Mouse (Mus musculus) hematopoietic multipotent progenitor cell, adult 10-12 weeks (in vitro differentiated cells): ENCODE data around the gene Pkn3. TPM values are rescaled to one million over a fixed set of nuclear protein-coding genes. Genes with fewer than 3 reads are reported as not detected.

Source experiments
- polyA plus RNA-seq: library from polyadenylated mRNA; stranded (reverse); fragments of >175 nt; gene quantifications from 2 replicates; pipeline ENCODE4 v1.2.3, GENCODE M21; 2012; ENCODE audit warnings: low replicate concordance

The Pkn3 gene
- polyA plus RNA-seq = 4.4 and 6.9 TPM in 2 replicates

DNA sequence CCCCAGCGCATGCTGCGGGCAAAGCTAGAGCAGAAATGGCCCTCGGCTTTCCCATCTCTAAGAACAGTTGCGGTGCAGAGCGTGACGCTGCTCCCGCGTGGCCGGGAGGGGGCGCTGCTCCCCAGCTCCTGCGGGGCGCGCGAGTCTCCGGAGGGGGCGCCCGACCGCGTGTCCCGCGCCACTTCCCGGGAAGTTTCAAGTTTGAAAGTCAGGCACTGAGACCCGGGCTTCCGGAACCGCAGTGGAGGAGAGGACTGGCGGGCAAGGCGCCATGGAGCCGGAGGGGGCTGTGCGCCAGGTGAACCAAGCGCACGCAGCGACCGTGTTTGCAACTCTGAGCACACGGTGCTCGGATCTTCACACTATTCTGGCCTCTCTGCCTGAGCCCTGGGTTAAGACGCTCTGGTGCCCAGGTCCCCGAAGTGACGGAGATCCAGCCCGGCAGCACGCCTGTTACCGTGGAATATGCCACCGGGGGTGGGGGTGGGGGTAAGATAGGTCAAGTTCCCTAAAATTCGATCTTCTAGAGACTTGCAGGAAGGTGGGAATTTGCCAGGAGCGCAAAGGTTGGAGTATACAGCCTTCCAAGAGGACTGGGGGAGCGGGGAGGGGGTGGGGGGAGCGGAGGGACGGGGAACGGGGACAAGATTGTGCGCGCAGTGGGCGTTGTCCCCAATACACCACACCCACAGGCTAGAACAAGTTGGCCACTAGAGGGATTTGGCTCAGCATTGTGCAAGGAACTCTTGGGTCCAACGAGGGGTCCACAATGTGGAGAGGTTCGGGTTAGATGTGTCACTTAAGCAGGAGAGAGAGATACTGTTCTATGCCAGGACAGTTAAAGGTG is at the start of gene Pkn3:
Gene Pkn3, plus strand, starts transcription at position 183 of the 847 bp plus-strand sequence.

DNA sequence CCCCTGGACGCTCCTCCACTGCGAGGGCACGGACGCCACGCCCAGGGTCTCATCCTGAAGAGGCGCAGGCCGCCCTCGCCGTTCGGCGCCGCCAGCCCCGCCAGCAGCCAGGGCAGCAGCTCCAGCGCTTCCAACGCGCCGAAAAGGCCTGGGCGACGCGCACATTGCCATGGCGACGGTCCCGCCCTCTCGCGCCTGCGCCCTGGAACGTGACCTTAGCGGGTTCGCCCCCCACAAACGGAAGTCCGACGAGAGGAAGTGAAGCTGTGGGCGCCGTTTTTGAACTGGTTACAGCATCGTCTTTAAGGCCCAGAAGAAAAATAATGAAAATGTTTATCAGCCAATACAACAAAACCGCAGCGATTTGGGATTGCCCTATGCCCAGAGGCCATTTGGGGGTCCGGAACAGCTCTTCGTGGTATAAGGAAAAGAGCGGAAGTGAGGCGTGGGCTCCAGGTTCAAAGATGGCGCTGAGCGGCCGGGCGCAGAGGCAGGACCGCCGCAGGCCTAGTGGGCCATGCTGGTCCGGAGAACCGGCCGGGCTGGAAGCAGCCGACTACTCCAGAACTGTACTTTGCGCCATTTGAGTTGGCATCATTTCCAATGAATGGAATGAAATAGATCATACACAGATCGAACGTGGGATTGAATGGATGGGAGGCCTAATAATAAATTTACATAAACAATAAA is 28.6 kb upstream of the Pkn3 start, which contains the start of gene Wdr34:
Gene Wdr34, minus strand, starts transcription at position 183 of the 690 bp plus-strand sequence.

DNA sequence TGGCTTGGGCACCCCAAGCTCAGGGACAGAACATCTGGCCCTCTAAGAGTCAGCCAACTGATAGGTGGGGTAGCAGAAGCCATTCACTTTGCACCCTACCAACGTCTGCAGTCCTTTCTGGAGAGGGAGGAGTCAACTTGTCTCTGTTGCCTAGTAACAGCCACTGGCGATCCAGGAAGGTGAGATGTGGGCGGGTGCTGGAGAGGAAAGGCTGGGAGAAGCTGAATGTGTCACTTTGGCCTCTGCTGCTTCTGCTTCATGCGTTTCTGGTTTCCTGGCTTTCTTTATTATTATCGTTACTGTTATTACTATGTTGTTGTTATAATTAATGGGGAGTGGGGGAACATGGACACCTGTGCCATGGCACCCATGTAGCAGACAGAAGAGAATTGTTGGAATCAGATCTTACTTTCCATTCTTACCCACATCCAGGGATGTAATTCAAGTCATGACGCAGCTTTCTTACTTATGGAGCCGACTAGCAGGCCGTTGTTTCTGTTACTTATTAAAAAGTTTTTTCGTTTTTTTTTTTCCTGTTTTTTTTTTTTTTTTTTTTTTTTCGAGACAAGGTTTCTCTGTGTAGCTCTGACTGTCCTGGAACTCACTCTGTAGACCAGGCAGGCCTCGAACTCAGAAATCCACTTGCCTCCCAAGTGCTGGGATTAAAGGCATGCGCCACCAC is 20.1 kb upstream of the Pkn3 start, which contains the start of gene Set:
Gene Set, plus strand, starts transcription at position 156 of the 682 bp plus-strand sequence.

DNA sequence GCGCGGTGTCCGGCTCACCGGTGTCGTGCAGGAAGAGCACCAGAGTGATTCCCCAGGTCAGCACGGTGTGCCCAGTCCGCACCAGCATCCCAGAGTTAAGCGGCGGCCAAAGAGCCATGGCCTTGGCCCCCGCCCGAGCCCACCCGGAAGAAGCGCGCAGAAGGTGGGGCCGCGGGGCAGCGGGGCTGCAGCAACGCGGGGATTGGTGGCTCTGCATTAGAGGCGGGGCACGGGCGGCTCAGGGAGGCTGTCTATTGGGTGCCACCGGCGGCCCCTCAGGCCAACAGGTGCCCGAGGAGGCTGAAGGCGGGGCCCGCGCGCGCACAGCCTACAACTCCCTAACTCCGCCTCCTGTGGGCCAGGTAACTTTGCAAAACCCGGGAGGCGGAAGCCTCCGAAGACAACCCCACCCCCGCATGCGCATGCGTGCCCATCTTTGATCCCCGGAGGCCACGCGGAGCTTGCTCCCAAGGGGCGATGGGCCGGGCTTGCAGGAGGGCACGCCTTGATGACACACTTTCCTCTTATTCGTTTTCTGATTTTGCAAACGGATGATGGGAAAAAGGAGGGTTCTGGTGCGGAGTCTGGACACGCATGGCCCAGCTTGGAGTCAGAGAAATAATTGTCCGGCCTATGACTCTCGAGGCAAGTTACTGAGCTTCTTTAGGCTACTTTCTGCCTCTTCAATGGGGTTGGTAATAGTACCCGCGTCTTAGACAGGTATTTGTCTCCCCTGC is 16.2 kb downstream of the Pkn3 start, which contains the start of gene Zdhhc12:
Gene Zdhhc12, minus strand, starts transcription at position 178 of the 737 bp plus-strand sequence.

DNA sequence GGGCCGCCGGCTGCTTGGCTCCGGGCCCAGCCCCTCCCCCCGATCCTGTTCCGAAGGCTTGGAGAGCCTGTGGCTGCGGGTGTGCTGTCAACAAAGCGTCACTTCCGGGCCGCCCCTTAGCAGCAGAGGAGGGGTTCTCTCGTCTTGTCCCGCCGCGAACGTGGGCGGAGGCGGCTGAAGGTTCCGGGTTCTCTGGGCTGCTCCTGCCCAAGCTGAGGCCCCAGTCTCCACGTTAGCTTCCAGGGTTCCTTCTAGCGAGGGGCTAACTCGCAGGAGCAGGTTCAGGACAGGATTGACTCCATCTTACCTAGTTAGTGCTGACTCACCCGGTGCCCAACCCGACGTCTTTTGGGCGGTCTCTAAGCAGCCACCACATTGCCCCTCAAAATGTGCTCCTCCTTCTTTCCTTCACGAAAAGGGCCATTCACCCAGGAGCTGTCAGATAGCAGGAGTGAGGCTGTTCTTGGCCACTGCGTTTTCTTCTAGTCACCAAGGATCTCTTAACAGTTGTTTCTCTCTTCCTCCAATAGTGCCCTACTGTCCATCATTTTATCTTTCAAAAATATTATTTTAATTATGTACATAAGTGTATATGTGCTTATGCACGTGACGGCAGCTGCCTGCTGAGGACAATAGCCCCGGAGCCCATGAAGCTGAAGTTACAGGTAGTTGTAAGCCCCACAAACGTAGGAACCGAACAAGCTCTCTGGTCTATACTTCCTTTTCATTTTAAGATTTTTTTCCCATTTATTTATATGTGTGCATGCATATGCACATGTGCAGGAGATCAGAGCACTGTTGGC is 47.2 kb downstream of the Pkn3 start, which contains the start of gene Zer1:
Gene Zer1, minus strand, starts transcription at position 114 of the 803 bp plus-strand sequence.

DNA sequence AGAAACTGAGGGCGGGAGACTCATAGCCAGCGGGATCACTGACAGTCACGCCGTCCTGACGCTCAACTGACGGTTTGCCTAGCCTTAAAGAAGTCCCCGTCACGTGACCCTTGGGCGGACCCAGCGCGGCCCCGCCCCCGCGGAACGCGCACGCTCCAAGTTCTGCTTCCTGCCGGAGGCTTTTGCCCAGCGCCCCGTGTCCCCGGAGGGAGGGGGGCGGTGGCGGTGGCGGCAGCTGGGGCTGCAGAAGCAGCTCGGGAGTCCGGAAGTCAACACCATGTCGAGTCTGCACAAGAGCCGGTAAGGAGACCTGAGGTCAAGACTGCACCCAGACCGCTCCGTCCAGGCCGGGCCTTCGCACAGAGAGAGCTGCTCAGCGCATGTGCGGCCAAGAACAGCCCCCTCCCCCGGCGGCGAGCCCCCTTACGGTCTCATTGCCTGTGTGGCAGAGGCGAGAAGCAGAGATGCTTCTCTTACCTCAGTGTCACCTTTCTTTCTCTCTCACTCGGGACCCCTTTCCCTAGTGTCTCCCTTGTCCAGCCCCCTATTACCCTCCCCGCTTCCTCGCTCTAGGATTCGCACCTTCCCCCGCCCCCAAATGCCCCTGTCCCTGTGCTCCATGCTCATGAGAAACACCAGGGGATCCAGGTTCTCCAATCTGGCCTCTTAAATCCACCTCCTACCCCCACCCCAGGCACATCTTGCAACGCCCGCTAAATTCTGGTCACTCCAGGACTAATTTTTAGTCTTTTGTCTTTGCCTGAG is 56.3 kb downstream of the Pkn3 start, which contains the start of gene Tbc1d13:
Gene Tbc1d13, plus strand, starts transcription at position 134 of the 765 bp plus-strand sequence.

Other genes with a start within 250 kb of the Pkn3 start
- 3.0 and 15.6 TPM in 2 replicates for gene Cercam, start 208.5 kb upstream of the Pkn3 start, polyA plus RNA-seq
- gene Odf2, start 188.5 kb upstream of the Pkn3 start, polyA plus RNA-seq = 8.3 and 26.5 TPM in 2 replicates
- 27.0 and 55.6 TPM in 2 replicates for gene Gle1, start 142.3 kb upstream of the Pkn3 start, polyA plus RNA-seq
- gene Sptan1, start 112.1 kb upstream of the Pkn3 start, polyA plus RNA-seq = 85.0 and 89.7 TPM in 2 replicates
- gene Wdr34, start 28.8 kb upstream of the Pkn3 start, polyA plus RNA-seq = 3.6 and 5.1 TPM in 2 replicates
- 202 and 208 TPM in 2 replicates for gene Set, start 20.3 kb upstream of the Pkn3 start, polyA plus RNA-seq
- gene Zdhhc12, start 16.0 kb downstream of the Pkn3 start, polyA plus RNA-seq = 32.1 and 47.9 TPM in 2 replicates
- gene Zer1, start 46.9 kb downstream of the Pkn3 start, polyA plus RNA-seq = 29.0 and 54.9 TPM in 2 replicates
- 26.5 and 29.8 TPM in 2 replicates for gene Tbc1d13, start 56.1 kb downstream of the Pkn3 start, polyA plus RNA-seq
- gene Endog, start 93.8 kb downstream of the Pkn3 start, polyA plus RNA-seq = 15.4 and 27.4 TPM in 2 replicates
- gene Spout1, start 100.8 kb downstream of the Pkn3 start, polyA plus RNA-seq = 17.6 and 20.1 TPM in 2 replicates
- 2.4 and 10.4 TPM in 2 replicates for gene Kyat1, start 128.2 kb downstream of the Pkn3 start, polyA plus RNA-seq
- 6.5 and 13.1 TPM in 2 replicates for gene Lrrc8a, start 160.0 kb downstream of the Pkn3 start, polyA plus RNA-seq
- gene Gm28035, start 162.9 kb downstream of the Pkn3 start, polyA plus RNA-seq = 6.1 and 10.3 TPM in 2 replicates
- gene Phyhd1, start 188.5 kb downstream of the Pkn3 start, polyA plus RNA-seq = 7.0 and 13.3 TPM in 2 replicates
- not detected in 2 replicates for gene Gm28038, start 203.4 kb downstream of the Pkn3 start, polyA plus RNA-seq
- gene Dolk, start 208.7 kb downstream of the Pkn3 start, polyA plus RNA-seq = 5.6 and 6.9 TPM in 2 replicates
- gene Nup188, start 208.7 kb downstream of the Pkn3 start, polyA plus RNA-seq = 42.0 and 50.7 TPM in 2 replicates